Mouse (Mus musculus): ENCODE results near the gene Pdss2. TPM values are rescaled to one million over a fixed set of nuclear protein-coding genes. Genes with fewer than 3 reads are reported as not detected.

Gene Pdss2
- polyA plus RNA-seq, 1 experiment from 2014 or later, result 14.6 TPM

DNA sequence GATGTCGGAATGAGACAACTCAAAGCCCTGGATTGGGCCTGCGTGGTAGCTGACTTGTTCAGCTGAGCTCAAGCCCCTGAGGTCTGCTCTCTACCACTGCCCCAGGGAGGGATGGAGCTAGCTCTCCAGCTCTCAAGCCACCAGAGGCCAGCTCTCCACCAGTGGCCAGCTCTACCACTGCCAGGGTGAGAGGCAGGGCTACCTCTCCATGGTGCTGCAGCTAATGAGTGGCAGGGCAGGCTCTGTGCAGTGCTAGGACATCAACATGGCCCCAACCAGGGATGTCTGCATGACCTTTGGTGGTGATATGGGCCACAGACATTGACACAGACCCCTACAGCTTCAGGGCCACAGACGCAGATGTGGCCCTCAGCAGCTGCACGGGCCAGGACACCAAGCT lies 144.6 kb downstream of the Pdss2 start:
- Histone ChIP-seq H3K27me3 (no peaks in the 10 kb centered on the region), H3K9ac (no peak overlapping the region), H3K9me3 (no peaks in the 10 kb centered on the region), H3K27ac (replicated peaks) (no peak overlapping the region), H3K4me2 (no peak overlapping the region), H3K4me1 (replicated peaks) (peaks cover 8% of the 10 kb centered on the region; the same call in 1 of the 2 replicates), H3K4me3 (no peak overlapping the region), H3K36me3 (no peaks in the 10 kb centered on the region)
- no peak for ATAC-seq (ENCODE audit: low read depth)
- 85% methylated on average over 4 of the region's 4 CpGs for WGBS

DNA sequence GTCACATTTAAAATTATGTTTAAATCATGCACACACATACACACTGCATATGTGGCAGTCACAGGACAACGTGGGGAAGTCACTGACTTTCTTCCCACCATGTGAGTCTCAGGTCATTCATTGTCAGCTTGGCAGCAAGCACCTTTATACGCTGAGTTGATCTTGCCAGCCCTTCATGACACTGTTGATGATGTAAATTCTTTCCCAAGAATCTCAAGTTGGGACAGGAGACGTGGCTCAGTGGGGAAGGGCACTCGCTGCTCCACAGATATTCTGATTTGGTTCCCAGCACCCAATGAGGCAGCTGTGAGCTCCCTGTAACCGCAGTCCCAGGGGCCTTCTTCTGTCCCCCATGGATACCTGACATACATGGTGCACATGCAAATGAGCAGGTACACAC lies 147.3 kb downstream of the Pdss2 start:
- Histone ChIP-seq H3K4me1 (replicated peaks) (peaks cover 11% of the 10 kb centered on the region), H3K4me2 (no peak overlapping the region), H3K9ac (no peak overlapping the region), H3K27ac (replicated peaks) (no peak overlapping the region), H3K9me3 (no peaks in the 10 kb centered on the region), H3K4me3 (no peak overlapping the region), H3K36me3 (no peaks in the 10 kb centered on the region), H3K27me3 (no peaks in the 10 kb centered on the region)
- 91% methylated on average over 5 of the region's 5 CpGs for WGBS
- no peak for ATAC-seq (ENCODE audit: low read depth)

DNA sequence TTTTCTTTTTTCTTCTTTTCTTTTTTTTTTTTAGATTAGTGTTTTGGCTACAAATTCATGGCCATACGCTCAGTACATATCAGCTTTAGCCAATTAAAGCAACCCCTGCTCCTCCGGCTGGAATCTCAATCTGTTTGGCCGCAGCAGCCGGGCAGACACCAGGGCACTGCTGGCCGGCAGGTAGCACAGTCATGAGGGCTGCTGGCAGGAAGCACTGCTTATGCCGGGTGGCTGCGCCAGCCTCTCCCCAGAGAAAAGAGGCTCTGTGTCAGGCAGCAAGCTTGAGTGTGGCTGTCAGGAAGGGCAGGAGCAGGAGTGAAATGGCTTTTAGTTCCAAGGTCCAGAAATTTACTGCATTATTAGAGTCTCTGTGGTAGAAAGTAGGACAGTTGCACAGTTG lies 151.0 kb downstream of the Pdss2 start:
- ATAC-seq (ENCODE audit: low read depth), result no peak; the same call in 1 of the 2 replicates
- Histone ChIP-seq H3K9me3 (no peaks in the 10 kb centered on the region), H3K4me1 (replicated peaks) (peaks cover 4% of the 10 kb centered on the region), H3K4me2 (no peak overlapping the region), H3K9ac (no peak overlapping the region), H3K27ac (replicated peaks) (0 out of 2 replicates have a peak overlapping the region, but pooled peaks have one; percentile 49), H3K36me3 (no peaks in the 10 kb centered on the region), H3K4me3 (no peak overlapping the region), H3K27me3 (no peaks in the 10 kb centered on the region)
- WGBS, result 64% methylated on average over 7 of the region's 7 CpGs

DNA sequence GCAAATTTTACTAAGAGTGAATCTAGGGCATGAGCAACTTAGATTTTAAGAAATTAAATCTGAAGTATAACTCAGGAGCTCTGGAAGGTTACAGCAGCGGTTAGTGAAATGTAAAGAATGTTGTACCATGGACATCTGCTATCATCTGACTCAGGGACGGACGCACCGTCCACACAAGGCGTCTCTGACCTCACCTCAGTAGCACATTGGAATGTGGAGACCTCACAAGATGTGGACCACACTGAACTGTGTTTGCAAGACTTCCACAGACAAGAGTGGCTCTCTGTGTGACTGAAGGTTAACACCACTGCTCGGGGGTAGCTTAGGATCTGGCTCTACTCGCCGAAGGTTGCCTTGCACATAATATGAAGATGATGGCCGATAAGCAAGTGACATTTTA lies 151.7 kb downstream of the Pdss2 start:
- H3K4me2 ChIP-seq, result no peak overlapping the region
- H3K9me3 ChIP-seq, result no peaks in the 10 kb centered on the region
- H3K4me1 ChIP-seq (replicated peaks), result peaks cover 4% of the 10 kb centered on the region
- 88% methylated on average over 9 of the region's 9 CpGs for WGBS
- ATAC-seq (ENCODE audit: low read depth), result no peak
- no peak overlapping the region for H3K4me3 ChIP-seq
- H3K27ac ChIP-seq (replicated peaks), result peak overlapping the region; percentile 49; the same call in 1 of the 2 replicates
- H3K27me3 ChIP-seq, result no peaks in the 10 kb centered on the region
- no peaks in the 10 kb centered on the region for H3K36me3 ChIP-seq
- H3K9ac ChIP-seq, result no peak overlapping the region

DNA sequence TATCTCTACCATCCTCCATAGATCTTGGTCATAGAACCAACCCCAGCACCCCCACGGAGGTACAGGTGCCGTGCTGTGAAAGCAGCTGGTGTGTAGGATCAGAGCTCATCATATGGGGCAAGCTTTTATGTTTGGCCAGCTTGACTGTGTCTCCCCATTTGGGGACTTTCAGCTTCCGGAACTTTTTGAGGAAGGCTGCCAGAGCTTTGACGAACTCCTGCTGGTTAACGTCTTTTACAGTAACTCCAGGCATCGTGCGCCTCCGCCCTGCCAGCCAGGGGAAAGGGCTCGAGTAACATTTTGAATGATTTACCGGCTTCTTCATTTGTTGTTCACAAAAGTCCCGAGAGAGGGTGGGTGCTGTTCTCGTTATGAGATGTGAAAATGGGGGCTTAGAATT lies 152.4 kb downstream of the Pdss2 start:
- H3K9me3 ChIP-seq, result no peaks in the 10 kb centered on the region
- no peak overlapping the region for H3K27ac ChIP-seq (replicated peaks)
- H3K4me1 ChIP-seq (replicated peaks), result peaks cover 4% of the 10 kb centered on the region
- H3K27me3 ChIP-seq, result no peaks in the 10 kb centered on the region
- no peaks in the 10 kb centered on the region for H3K36me3 ChIP-seq
- ATAC-seq (ENCODE audit: low read depth), result no peak
- H3K9ac ChIP-seq, result no peak overlapping the region
- no peak overlapping the region for H3K4me3 ChIP-seq
- no peak overlapping the region for H3K4me2 ChIP-seq
- 74% methylated on average over 12 of the region's 12 CpGs for WGBS

DNA sequence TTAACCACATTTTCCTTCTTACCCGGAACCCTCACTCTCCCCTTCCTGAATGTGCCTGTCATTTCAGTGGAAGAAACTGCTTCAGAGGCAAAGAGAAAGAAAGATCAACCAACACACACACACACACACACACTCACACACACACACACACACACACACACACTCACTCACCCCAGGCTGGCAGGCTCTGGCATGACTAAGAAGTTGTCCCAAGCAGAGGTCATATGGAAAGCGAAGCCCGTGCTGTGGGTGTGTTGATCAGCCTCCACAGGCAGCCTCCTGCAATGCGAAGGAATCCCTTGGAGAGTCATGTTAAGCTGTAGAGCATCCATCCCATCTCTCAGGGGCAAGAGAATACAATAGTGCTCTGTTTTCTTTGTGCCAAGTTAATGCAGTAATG lies 154.0 kb downstream of the Pdss2 start:
- no peak overlapping the region for H3K4me3 ChIP-seq
- no peaks in the 10 kb centered on the region for H3K36me3 ChIP-seq
- no peak overlapping the region for H3K4me2 ChIP-seq
- no peak for ATAC-seq (ENCODE audit: low read depth)
- H3K9ac ChIP-seq, result no peak overlapping the region
- no peaks in the 10 kb centered on the region for H3K27me3 ChIP-seq
- WGBS, result 84% methylated on average over 4 of the region's 4 CpGs
- no peaks in the 10 kb centered on the region for H3K9me3 ChIP-seq
- no peak overlapping the region for H3K27ac ChIP-seq (replicated peaks)
- H3K4me1 ChIP-seq (replicated peaks), result peaks cover 4% of the 10 kb centered on the region

DNA sequence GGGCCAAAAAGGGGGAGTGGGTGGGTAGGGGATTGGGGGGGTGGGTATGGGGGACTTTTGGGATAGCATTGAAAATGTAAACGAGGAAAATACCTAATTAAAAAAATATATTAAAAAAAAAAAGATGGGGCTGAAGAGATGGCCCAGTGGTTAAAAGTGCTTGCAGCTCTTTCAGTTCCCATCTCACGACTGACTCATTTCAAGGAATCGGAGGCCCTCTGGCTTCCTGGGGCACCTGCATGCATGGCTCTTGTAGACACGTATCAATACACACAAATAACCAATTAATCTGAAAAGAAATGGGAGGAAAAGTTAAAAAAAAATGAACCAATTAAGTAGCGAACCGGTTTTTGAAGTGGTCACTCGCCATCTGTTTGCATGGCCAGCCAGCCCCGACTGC lies 155.5 kb downstream of the Pdss2 start:
- Histone ChIP-seq H3K9me3 (no peaks in the 10 kb centered on the region), H3K36me3 (no peaks in the 10 kb centered on the region), H3K27me3 (no peaks in the 10 kb centered on the region), H3K27ac (replicated peaks) (no peak overlapping the region), H3K4me1 (replicated peaks) (peaks cover 4% of the 10 kb centered on the region), H3K9ac (no peak overlapping the region), H3K4me2 (no peak overlapping the region), H3K4me3 (no peak overlapping the region)
- WGBS, result 90% methylated on average over 8 of the region's 8 CpGs
- no peak for ATAC-seq (ENCODE audit: low read depth)

DNA sequence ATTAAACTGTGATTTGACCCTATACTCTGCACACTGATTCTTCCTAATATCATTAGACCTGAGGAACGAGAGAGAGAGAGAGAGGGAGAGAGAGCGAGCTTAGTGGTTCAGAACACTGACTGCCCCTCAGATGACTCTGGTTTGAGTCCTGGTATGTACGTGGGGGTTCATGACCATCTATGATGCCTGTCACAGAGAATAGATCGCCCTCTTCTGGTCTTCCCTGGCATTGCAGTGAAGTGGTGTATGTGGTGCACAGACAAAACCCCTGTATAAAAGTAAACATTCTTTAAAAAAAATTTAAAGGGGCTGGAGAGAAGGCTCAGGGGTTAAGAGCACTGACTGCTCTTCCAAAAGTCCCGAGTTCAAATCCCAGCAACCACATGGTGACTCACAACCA lies 157.0 kb downstream of the Pdss2 start:
- Histone ChIP-seq H3K27me3 (no peaks in the 10 kb centered on the region), H3K9ac (no peak overlapping the region), H3K27ac (replicated peaks) (no peak overlapping the region), H3K4me3 (no peak overlapping the region), H3K4me2 (no peak overlapping the region), H3K9me3 (no peaks in the 10 kb centered on the region), H3K4me1 (replicated peaks) (no peaks in the 10 kb centered on the region), H3K36me3 (no peaks in the 10 kb centered on the region)
- 45% methylated on average over 5 of the region's 5 CpGs for WGBS
- no peak for ATAC-seq (ENCODE audit: low read depth)

DNA sequence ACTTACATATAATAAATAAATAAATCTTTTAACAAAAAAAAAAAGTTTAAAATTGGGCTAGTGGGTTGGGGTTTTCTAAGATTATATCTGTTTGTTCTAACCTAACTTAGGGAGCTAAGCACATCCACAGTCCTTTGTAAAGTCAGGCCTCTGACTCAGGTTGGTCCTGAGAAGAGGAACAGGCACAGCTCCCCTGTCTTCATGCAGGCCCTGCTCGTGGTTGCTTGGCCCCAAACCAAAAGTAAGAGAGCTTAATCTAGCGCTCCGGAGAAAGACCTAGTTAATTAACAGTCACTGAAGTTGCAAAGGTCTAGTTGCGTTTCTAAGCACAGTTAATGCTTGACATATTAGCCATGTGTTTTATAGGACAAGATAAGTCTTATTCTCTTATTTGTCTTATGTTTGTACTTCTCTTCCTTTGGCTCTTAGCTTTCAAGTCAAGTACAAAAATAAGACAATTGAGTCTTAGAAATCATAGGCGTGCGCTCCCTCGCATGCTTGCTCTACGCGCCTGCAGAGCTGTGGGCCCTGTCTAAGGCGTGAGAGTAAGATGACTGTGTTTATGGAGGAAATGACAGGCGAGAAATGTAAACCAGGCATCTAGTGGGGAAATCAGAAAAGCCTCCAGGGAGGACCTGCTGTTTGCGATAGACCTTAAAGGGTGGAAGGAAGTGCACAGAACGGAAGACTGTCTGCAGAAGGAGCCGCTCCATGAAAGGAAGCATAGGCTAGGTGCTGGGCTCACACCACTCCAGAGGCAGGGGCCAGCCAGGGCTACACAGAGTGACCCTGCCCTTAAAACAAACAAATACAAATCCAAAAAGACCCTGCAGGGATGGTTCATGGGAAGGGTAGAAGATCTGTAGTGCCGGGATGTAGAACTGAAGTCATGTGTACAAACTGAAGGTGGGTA lies 157.7 kb downstream of the Pdss2 start:
- Histone ChIP-seq H3K9me3 (no peaks in the 10 kb centered on the region), H3K27ac (replicated peaks) (no peak overlapping the region), H3K4me1 (replicated peaks) (no peaks in the 10 kb centered on the region), H3K27me3 (no peaks in the 10 kb centered on the region), H3K36me3 (no peaks in the 10 kb centered on the region), H3K4me2 (no peak overlapping the region), H3K4me3 (no peak overlapping the region), H3K9ac (no peak overlapping the region)
- WGBS, result 82% methylated on average over 15 of the region's 15 CpGs
- ATAC-seq (ENCODE audit: low read depth), result no peak

DNA sequence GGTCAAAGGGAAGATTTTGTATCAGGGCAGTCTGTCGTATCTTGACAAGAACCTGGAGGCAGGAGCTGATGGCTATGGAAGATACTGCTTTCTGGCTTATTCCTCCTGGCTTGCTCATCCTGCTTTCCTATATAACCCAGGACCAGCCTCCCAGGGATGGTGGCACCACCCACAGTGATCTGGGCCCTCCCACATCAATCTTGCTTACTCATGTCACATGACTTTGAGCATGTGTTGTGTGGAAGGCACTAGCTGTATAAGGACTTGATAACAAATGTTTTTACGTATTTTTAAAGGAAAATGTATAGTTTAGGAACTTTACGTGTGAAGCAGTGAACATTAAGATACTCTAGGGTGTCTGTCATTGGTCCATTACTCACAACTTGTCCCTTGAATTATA lies 161.4 kb downstream of the Pdss2 start:
- H3K27ac ChIP-seq (replicated peaks), result no peak overlapping the region
- WGBS, result 79% methylated on average over 3 of the region's 3 CpGs
- H3K4me3 ChIP-seq, result no peak overlapping the region
- no peaks in the 10 kb centered on the region for H3K4me1 ChIP-seq (replicated peaks)
- no peak overlapping the region for H3K9ac ChIP-seq
- H3K36me3 ChIP-seq, result no peaks in the 10 kb centered on the region
- ATAC-seq (ENCODE audit: low read depth), result no peak
- no peaks in the 10 kb centered on the region for H3K9me3 ChIP-seq
- H3K27me3 ChIP-seq, result no peaks in the 10 kb centered on the region
- no peak overlapping the region for H3K4me2 ChIP-seq

DNA sequence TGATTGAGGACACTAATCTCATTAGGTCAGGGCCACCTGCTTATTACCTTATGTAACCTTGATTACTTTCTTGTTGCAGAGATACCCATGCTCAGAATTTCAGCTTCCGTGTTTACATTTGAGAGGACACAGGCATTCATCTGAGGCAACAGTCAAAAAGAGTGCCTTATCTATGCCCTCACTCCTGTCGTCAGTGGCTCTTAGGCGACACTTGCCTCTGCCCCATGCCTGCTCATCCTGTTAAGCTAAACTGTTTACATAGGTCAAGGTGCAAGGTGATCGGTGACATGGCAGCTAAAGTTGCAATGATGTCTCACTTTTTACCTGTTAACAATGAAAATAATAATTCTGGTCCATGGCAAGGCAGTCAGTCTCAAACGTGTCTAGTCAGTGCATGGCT lies 163.3 kb downstream of the Pdss2 start:
- 91% methylated on average over 5 of the region's 5 CpGs for WGBS
- Histone ChIP-seq H3K9ac (no peak overlapping the region), H3K27me3 (no peaks in the 10 kb centered on the region), H3K4me2 (no peak overlapping the region), H3K4me3 (no peak overlapping the region), H3K9me3 (no peaks in the 10 kb centered on the region), H3K27ac (replicated peaks) (no peak overlapping the region), H3K36me3 (no peaks in the 10 kb centered on the region), H3K4me1 (replicated peaks) (no peaks in the 10 kb centered on the region)
- no peak for ATAC-seq (ENCODE audit: low read depth)

DNA sequence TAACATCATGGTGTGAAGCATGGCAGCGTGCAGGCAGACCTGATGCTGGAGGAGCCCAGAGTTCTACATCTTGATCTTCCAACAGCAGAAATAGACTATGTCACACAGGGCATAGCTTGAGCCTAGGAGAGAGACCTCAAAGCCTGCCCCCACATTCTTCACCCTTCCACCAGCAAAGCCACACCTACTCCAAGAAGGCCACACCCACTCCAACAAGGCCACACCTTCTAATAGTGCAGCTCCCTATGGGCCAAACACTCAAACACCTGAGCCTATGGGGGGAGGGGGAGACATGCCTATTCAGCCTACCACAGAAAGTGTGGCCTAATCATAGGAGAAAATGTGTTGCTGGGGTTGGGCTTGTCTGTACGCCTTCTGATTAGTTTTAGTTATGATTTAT lies 171.6 kb downstream of the Pdss2 start:
- no peaks in the 10 kb centered on the region for H3K9me3 ChIP-seq
- no peaks in the 10 kb centered on the region for H3K36me3 ChIP-seq
- H3K27me3 ChIP-seq, result no peaks in the 10 kb centered on the region
- no peak overlapping the region for H3K27ac ChIP-seq (replicated peaks)
- ATAC-seq (ENCODE audit: low read depth), result no peak
- WGBS, result 98% methylated on average over 2 of the region's 2 CpGs
- H3K4me3 ChIP-seq, result no peak overlapping the region
- H3K4me1 ChIP-seq (replicated peaks), result no peaks in the 10 kb centered on the region
- no peak overlapping the region for H3K4me2 ChIP-seq
- H3K9ac ChIP-seq, result no peak overlapping the region

DNA sequence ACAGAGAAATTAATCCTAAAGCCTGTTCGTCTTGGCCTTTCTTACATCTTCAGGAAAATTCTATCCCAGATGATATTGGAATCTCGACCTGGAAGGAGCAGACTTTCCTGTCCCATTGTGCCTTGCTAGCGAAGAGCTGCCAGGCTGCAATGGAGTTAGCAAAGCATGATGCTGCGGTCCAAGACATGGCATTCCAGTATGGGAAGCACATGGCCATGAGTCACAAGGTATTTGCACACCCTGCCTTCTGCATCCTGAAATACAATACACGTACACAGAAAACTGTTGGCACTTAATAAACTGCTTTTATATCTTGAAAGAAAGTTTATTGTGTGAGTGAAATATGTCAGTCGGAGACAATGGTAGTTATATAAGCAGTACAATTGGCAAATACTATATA lies 172.5 kb downstream of the Pdss2 start:
- H3K27ac ChIP-seq (replicated peaks), result no peak overlapping the region
- WGBS, result 90% methylated on average over 6 of the region's 6 CpGs
- no peak overlapping the region for H3K4me2 ChIP-seq
- no peaks in the 10 kb centered on the region for H3K9me3 ChIP-seq
- ATAC-seq (ENCODE audit: low read depth), result no peak
- no peaks in the 10 kb centered on the region for H3K4me1 ChIP-seq (replicated peaks)
- H3K27me3 ChIP-seq, result no peaks in the 10 kb centered on the region
- no peak overlapping the region for H3K4me3 ChIP-seq
- H3K36me3 ChIP-seq, result no peaks in the 10 kb centered on the region
- no peak overlapping the region for H3K9ac ChIP-seq
